13 mouse cellular contexts compared by ENCODE assay signal in genomic region chr5:144051268-144051667, GRCm38 (mm10). TPM values are rescaled to one million over a fixed set of nuclear protein-coding genes. Genes with fewer than 3 reads are reported as not detected.
A peak's percentile ranks its signal among the peaks of the same experiment; 100 is the strongest.
DNase-seq lines count a peak whose midpoint lies in the region; ATAC-seq and TF ChIP-seq lines count a peak whose summit lies in the region.
"Had no signal": no experiment of that assay in that cellular context is flagged by ENCODE, and none has a peak within 500 bp of the region (broad histone marks: within the 10 kb centered on the region; RNA-seq: fewer than 3 reads in every experiment).

No protein-coding gene starts in this region.

- no peak overlapping the region for H3K27ac ChIP-seq in liver, adult 2 months (replicated peaks; ENCODE audit: insufficient read depth, low read depth, low read length)
- no peak overlapping the region for H3K27ac ChIP-seq in liver, embryonic 12.5 days
- no peak overlapping the region for H3K27ac ChIP-seq in bone marrow, adult 2 months (ENCODE audit: control insufficient read depth, insufficient read depth, low read depth, low read length, poor library complexity)
- H3K27ac ChIP-seq in forebrain, embryonic 10.5 days, result no peak overlapping the region
- no peak overlapping the region for H3K27ac ChIP-seq in hindbrain, embryonic 13.5 days
- H3K27ac ChIP-seq: midbrain, embryonic 12.5 days had no signal

- no peaks in the 10 kb centered on the region for H3K4me1 ChIP-seq in liver, adult 2 months (ENCODE audit: control insufficient read depth, insufficient read depth, low read length)
- H3K4me1 ChIP-seq in liver, embryonic 12.5 days, result no peaks in the 10 kb centered on the region
- H3K4me1 ChIP-seq in bone marrow, adult 2 months (ENCODE audit: control insufficient read depth, insufficient read depth, low read length), result no peaks in the 10 kb centered on the region
- H3K4me1 ChIP-seq in forebrain, embryonic 10.5 days, result peaks cover 6% of the 10 kb centered on the region; the same call in 1 of the 2 replicates
- peaks cover 5% of the 10 kb centered on the region for H3K4me1 ChIP-seq in hindbrain, embryonic 13.5 days (replicated peaks)

- no peak overlapping the region for H3K4me2 ChIP-seq in liver, embryonic 12.5 days
- no peak overlapping the region for H3K4me2 ChIP-seq in hindbrain, embryonic 13.5 days
- H3K4me2 ChIP-seq: midbrain, embryonic 12.5 days had no signal

- TF ChIP-seq CTCF in liver, adult 2 months (IDR thresholded peaks at IDR 0.05; ENCODE audit: low read depth, low read length), result peak; percentile 38; the same call in 1 of the 2 replicates
- TF ChIP-seq CTCF in bone marrow, adult 2 months (IDR thresholded peaks at IDR 0.05; ENCODE audit: control insufficient read depth, insufficient read depth, low read length), result peak; percentile 68

- H3K27me3 ChIP-seq in liver, adult 2 months (ENCODE audit: control insufficient read depth, insufficient read depth, low read length), result no peaks in the 10 kb centered on the region
- H3K27me3 ChIP-seq in liver, embryonic 12.5 days (replicated peaks), result peaks cover 9% of the 10 kb centered on the region; the same call in 1 of the 2 replicates
- no peaks in the 10 kb centered on the region for H3K27me3 ChIP-seq in splenic B cell, adult 2 months (ENCODE audit: control insufficient read depth, insufficient read depth, low read length, poor library complexity, severe bottlenecking)
- H3K27me3 ChIP-seq in forebrain, embryonic 10.5 days (ENCODE audit: poor library complexity, severe bottlenecking), result no peaks in the 10 kb centered on the region
- H3K27me3 ChIP-seq in hindbrain, embryonic 13.5 days, result no peaks in the 10 kb centered on the region
- H3K27me3 ChIP-seq: midbrain, embryonic 12.5 days had no signal

- H3K9me3 ChIP-seq in liver, embryonic 12.5 days (replicated peaks), result no peaks in the 10 kb centered on the region
- no peaks in the 10 kb centered on the region for H3K9me3 ChIP-seq in forebrain, embryonic 10.5 days
- no peaks in the 10 kb centered on the region for H3K9me3 ChIP-seq in hindbrain, embryonic 13.5 days
- H3K9me3 ChIP-seq: midbrain, embryonic 12.5 days had no signal

- peak; percentile 29 for DNase-seq in CD4-positive, CD25-positive, alpha-beta regulatory T cell, adult 2 months (ENCODE audit: low read depth, low spot score)
- no peak for DNase-seq in liver, adult 2 months (ENCODE audit: extremely low read depth, low read depth, low spot score)
- peak; percentile 44 for DNase-seq in splenic B cell, adult 2 months (ENCODE audit: low read depth, low spot score)
- DNase-seq in forebrain, embryonic 10.5 days (ENCODE audit: extremely low spot score, low spot score), result no peak
- DNase-seq: gastrocnemius, postnatal 10 days; left cerebral cortex, postnatal 4 days had no signal

- H3K9ac ChIP-seq in liver, adult 2 months (ENCODE audit: low read depth, low read length), result no peak overlapping the region
- no peak overlapping the region for H3K9ac ChIP-seq in liver, embryonic 12.5 days
- no peak overlapping the region for H3K9ac ChIP-seq in hindbrain, embryonic 13.5 days
- H3K9ac ChIP-seq: midbrain, embryonic 12.5 days had no signal

- TF ChIP-seq POLR2A in liver, adult 2 months (IDR thresholded peaks at IDR 0.05; ENCODE audit: extremely low read depth, insufficient read depth, low read length), result no peak
- TF ChIP-seq POLR2A in bone marrow, adult 2 months (IDR thresholded peaks at IDR 0.05; ENCODE audit: borderline replicate concordance, control insufficient read depth, low read depth, low read length), result no peak

- no peak for ATAC-seq in CD4-positive, CD25-positive, alpha-beta regulatory T cell, adult 4 months
- no peak for ATAC-seq in liver, embryonic 12.5 days
- no peak for ATAC-seq in hindbrain, embryonic 13.5 days (ENCODE audit: low FRiP score)
- ATAC-seq: hindbrain, embryonic 16.5 days had no signal

- H3K79me2 ChIP-seq in liver, adult 2 months (ENCODE audit: control insufficient read depth, insufficient read depth, low read length), result no peaks in the 10 kb centered on the region

- H3K36me3 ChIP-seq in liver, adult 2 months (ENCODE audit: control insufficient read depth, insufficient read depth, low read length), result no peaks in the 10 kb centered on the region
- no peaks in the 10 kb centered on the region for H3K36me3 ChIP-seq in liver, embryonic 12.5 days
- no peaks in the 10 kb centered on the region for H3K36me3 ChIP-seq in splenic B cell, adult 2 months (ENCODE audit: control insufficient read depth, insufficient read depth, low read length, poor library complexity, severe bottlenecking)
- H3K36me3 ChIP-seq in forebrain, embryonic 10.5 days (replicated peaks), result no peaks in the 10 kb centered on the region
- H3K36me3 ChIP-seq in hindbrain, embryonic 13.5 days, result no peaks in the 10 kb centered on the region
- H3K36me3 ChIP-seq: midbrain, embryonic 12.5 days had no signal

- H3K4me3 ChIP-seq in liver, adult 2 months (ENCODE audit: insufficient read depth, low read depth, low read length), result no peak overlapping the region
- H3K4me3 ChIP-seq in liver, embryonic 12.5 days, result no peak overlapping the region
- H3K4me3 ChIP-seq in bone marrow, adult 2 months (replicated peaks; ENCODE audit: control insufficient read depth, low read depth, low read length), result no peak overlapping the region
- no peak overlapping the region for H3K4me3 ChIP-seq in forebrain, embryonic 10.5 days
- H3K4me3 ChIP-seq in hindbrain, embryonic 13.5 days, result no peak overlapping the region
- H3K4me3 ChIP-seq: midbrain, embryonic 12.5 days had no signal

RNA-seq across cellular contexts. Expression of gene Ocm, which starts 24.8 kb away (rescaled TPM):
- polyA plus RNA-seq in CD4-positive, CD25-positive, alpha-beta regulatory T cell, adult 4 months (2017; shearing (Covaris generic)), result not detected
- not detected in 2 replicates for total RNA-seq in liver, adult 2 months (2014; rRNA removed)
- not detected in 2 replicates for polyA plus RNA-seq in liver, adult 2 months (2012; rRNA removed)
- not detected in 2 replicates for polyA plus RNA-seq in liver, embryonic 12.5 days (2016; fragmentation: Nextera tagmentation; extraction: Ambion mirVana)
- not detected in 2 replicates for polyA plus RNA-seq in bone marrow, adult 2 months (2011; ENCODE audit: insufficient read depth, insufficient read length, low replicate concordance, missing spikeins)
- not detected in 2 replicates for polyA plus RNA-seq in forebrain, embryonic 10.5 days (2016; fragmentation: Nextera tagmentation; extraction: Ambion mirVana)
- 0.70 TPM in 1 of 2 replicates, not detected in the other for polyA plus RNA-seq in hindbrain, embryonic 13.5 days (2015; fragmentation: Nextera tagmentation; extraction: Ambion mirVana)
- total RNA-seq: gastrocnemius, postnatal 10 days had no signal
- polyA plus RNA-seq: embryonic facial prominence, embryonic 11.5 days; midbrain, embryonic 12.5 days had no signal

RNA-seq across cellular contexts. Expression of gene Ccz1, which starts 36.6 kb away (rescaled TPM):
- polyA plus RNA-seq in CD4-positive, CD25-positive, alpha-beta regulatory T cell, adult 4 months (2017; shearing (Covaris generic)), result 10 to 100 TPM; 36.3 to 36.6 TPM
- total RNA-seq in liver, adult 2 months (2014; rRNA removed), result 33.4 and 42.0 TPM in 2 replicates
- 7.3 and 9.1 TPM in 2 replicates for polyA plus RNA-seq in liver, adult 2 months (2012; rRNA removed)
- 58.9 and 62.1 TPM in 2 replicates for polyA plus RNA-seq in liver, embryonic 12.5 days (2016; fragmentation: Nextera tagmentation; extraction: Ambion mirVana)
- polyA plus RNA-seq in bone marrow, adult 2 months (2011; ENCODE audit: insufficient read depth, insufficient read length, low replicate concordance, missing spikeins), result 29.1 and 44.4 TPM in 2 replicates
- polyA plus RNA-seq in forebrain, embryonic 10.5 days (2016; fragmentation: Nextera tagmentation; extraction: Ambion mirVana), result 104 and 107 TPM in 2 replicates
- 80.9 and 88.5 TPM in 2 replicates for polyA plus RNA-seq in hindbrain, embryonic 13.5 days (2015; fragmentation: Nextera tagmentation; extraction: Ambion mirVana)

RNA-seq across cellular contexts. Expression of gene Lmtk2, which starts 49.0 kb away (rescaled TPM):
- polyA plus RNA-seq in CD4-positive, CD25-positive, alpha-beta regulatory T cell, adult 4 months (2017; shearing (Covaris generic)), result 1 to 10 TPM; 3.7 to 3.9 TPM
- 4.0 and 6.1 TPM in 2 replicates for total RNA-seq in liver, adult 2 months (2014; rRNA removed)
- 4.6 and 4.7 TPM in 2 replicates for polyA plus RNA-seq in liver, adult 2 months (2012; rRNA removed)
- polyA plus RNA-seq in liver, embryonic 12.5 days (2016; fragmentation: Nextera tagmentation; extraction: Ambion mirVana), result 4.1 and 4.3 TPM in 2 replicates
- polyA plus RNA-seq in bone marrow, adult 2 months (2011; ENCODE audit: insufficient read depth, insufficient read length, low replicate concordance, missing spikeins), result 4.3 and 5.5 TPM in 2 replicates
- polyA plus RNA-seq in forebrain, embryonic 10.5 days (2016; fragmentation: Nextera tagmentation; extraction: Ambion mirVana), result 5.5 and 5.7 TPM in 2 replicates
- polyA plus RNA-seq in hindbrain, embryonic 13.5 days (2015; fragmentation: Nextera tagmentation; extraction: Ambion mirVana), result 7.2 and 7.5 TPM in 2 replicates

Comparison
In these comparisons a context has a peak if more than half of its experiments do, and no peak if none do; other contexts are left out.
1. DNase-seq: peak in CD4-positive, CD25-positive, alpha-beta regulatory T cell, adult 2 months (single experiment) and splenic B cell, adult 2 months (single experiment); none in liver, adult 2 months (single experiment) and forebrain, embryonic 10.5 days (single experiment).